Mouse (Mus musculus) liver, adult 2 months (tissue): ENCODE data around the gene Atp5d.

Source experiments
- CTCF ChIP-seq: fragments of 200-500 bp; IDR thresholded peaks from 2 replicates; pipeline ENCODE4 v1.5.1; 2011; ENCODE audit warnings: low read depth, low read length, control low read depth
- POLR2A ChIP-seq: fragments of 200-500 bp; IDR thresholded peaks from 2 replicates; pipeline ENCODE4 v1.6.1; 2011; ENCODE audit warnings: low read length, control low read depth; ENCODE audit not compliant: insufficient read depth; ENCODE audit errors: extremely low read depth

DNA sequence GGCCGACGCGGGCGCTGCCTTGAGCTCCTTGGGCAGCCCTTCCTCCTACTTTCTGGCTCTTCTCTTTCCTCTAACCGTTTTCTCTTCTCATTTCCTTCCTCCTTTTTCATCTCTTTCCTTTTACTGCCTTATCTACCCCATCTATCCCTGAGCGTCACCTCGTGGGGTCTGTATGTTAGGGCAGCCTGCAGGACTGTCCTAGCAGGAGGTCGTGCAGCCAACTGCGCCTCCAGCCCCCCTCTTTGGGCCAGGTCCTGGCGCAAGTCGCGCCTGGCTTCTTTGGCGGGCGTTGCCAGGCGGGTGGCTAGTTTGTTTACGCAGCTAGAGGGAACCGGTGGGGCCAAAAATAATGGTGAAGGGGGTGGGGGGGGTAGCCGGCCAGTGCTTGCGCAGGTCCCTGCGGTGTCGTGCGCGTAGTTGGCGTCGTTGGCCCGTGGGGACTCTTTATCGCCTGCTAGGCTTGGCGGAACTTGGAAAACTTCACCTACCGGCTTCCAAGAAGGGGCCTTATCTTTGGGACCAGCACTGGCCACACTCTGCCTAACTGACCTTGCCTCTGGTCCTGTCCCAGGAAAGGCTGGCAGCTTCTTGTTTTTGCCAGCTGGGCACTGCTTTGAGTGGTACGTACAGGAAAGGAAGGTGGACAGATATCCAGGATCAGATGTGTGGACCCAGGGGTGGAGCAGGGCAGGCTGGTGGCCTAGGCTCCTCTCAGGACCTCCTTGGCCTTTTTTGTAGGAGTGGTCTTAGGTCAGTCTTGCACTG is 21.3 kb upstream of the Atp5d start:
- TF ChIP-seq CTCF (no peak), POLR2A (0 out of 2 replicates have a peak, but pooled peaks have one; percentile 11)
